Mouse (Mus musculus): ENCODE measurements at regions not wholly inside any gene's neighbourhood (a gene's known extent, or its start where the extent isn't known, plus 50 kb on each side); places are given as distances from the start of the nearest gene placed in this dataset.

GRCm38 (mm10) chr7:129441085-129441617, 150.5 kb upstream of the Wdr11 start:
- no peak for DNase-seq (ENCODE audit: low read depth)

GRCm38 (mm10) chr7:129469496-129469895, 122.2 kb upstream of the Wdr11 start:
- TF ChIP-seq CTCF (IDR thresholded peaks at IDR 0.05; ENCODE audit: borderline replicate concordance, extremely low read depth, insufficient read depth, insufficient read length) (no peak), POLR2A (IDR thresholded peaks at IDR 0.05; ENCODE audit: borderline replicate concordance, extremely low read depth, insufficient read depth, insufficient read length, poor library complexity, severe bottlenecking) (no peak)
- peak; percentile 36 for DNase-seq (ENCODE audit: low read depth)

More at GRCm38 (mm10) chr7:129441085-129441617, 150.5 kb upstream of the Wdr11 start:
- TF ChIP-seq CTCF (IDR thresholded peaks at IDR 0.05; ENCODE audit: borderline replicate concordance, extremely low read depth, insufficient read depth, insufficient read length) (no peak), POLR2A (IDR thresholded peaks at IDR 0.05; ENCODE audit: borderline replicate concordance, extremely low read depth, insufficient read depth, insufficient read length, poor library complexity, severe bottlenecking) (no peak)

GRCm38 (mm10) chr7:129483736-129484135, 107.9 kb upstream of the Wdr11 start:
- TF ChIP-seq CTCF (IDR thresholded peaks at IDR 0.05; ENCODE audit: borderline replicate concordance, extremely low read depth, insufficient read depth, insufficient read length) (no peak), POLR2A (IDR thresholded peaks at IDR 0.05; ENCODE audit: borderline replicate concordance, extremely low read depth, insufficient read depth, insufficient read length, poor library complexity, severe bottlenecking) (no peak)
- DNase-seq (ENCODE audit: low read depth) = no peak

- TF ChIP-seq POLR2A (IDR thresholded peaks at IDR 0.05; ENCODE audit: borderline replicate concordance, extremely low read depth, insufficient read depth, insufficient read length, poor library complexity, severe bottlenecking) = no peak
- TF ChIP-seq CTCF (IDR thresholded peaks at IDR 0.05; ENCODE audit: borderline replicate concordance, extremely low read depth, insufficient read depth, insufficient read length) = no peak
- peak; percentile 87 for DNase-seq (ENCODE audit: low read depth)
Measured at GRCm38 (mm10) chr7:129506894-129507293, 84.8 kb upstream of the Wdr11 start.

- TF ChIP-seq CTCF (IDR thresholded peaks at IDR 0.05; ENCODE audit: borderline replicate concordance, extremely low read depth, insufficient read depth, insufficient read length) (no peak), POLR2A (IDR thresholded peaks at IDR 0.05; ENCODE audit: borderline replicate concordance, extremely low read depth, insufficient read depth, insufficient read length, poor library complexity, severe bottlenecking) (no peak)
- no peak for DNase-seq (ENCODE audit: low read depth)
Measured at GRCm38 (mm10) chr7:129509631-129510132, 82.0 kb upstream of the Wdr11 start.

- no peak for DNase-seq (ENCODE audit: low read depth)
- TF ChIP-seq CTCF (IDR thresholded peaks at IDR 0.05; ENCODE audit: borderline replicate concordance, extremely low read depth, insufficient read depth, insufficient read length) = no peak
- TF ChIP-seq POLR2A (IDR thresholded peaks at IDR 0.05; ENCODE audit: borderline replicate concordance, extremely low read depth, insufficient read depth, insufficient read length, poor library complexity, severe bottlenecking) = no peak
Measured at GRCm38 (mm10) chr7:129514619-129515018, 77.0 kb upstream of the Wdr11 start.

- TF ChIP-seq CTCF (IDR thresholded peaks at IDR 0.05; ENCODE audit: borderline replicate concordance, extremely low read depth, insufficient read depth, insufficient read length) = no peak
- TF ChIP-seq POLR2A (IDR thresholded peaks at IDR 0.05; ENCODE audit: borderline replicate concordance, extremely low read depth, insufficient read depth, insufficient read length, poor library complexity, severe bottlenecking) = no peak
- DNase-seq (ENCODE audit: low read depth) = no peak
Measured at GRCm38 (mm10) chr7:129524369-129524915, 67.2 kb upstream of the Wdr11 start.

- TF ChIP-seq POLR2A (IDR thresholded peaks at IDR 0.05; ENCODE audit: borderline replicate concordance, extremely low read depth, insufficient read depth, insufficient read length, poor library complexity, severe bottlenecking) (no peak), CTCF (IDR thresholded peaks at IDR 0.05; ENCODE audit: borderline replicate concordance, extremely low read depth, insufficient read depth, insufficient read length) (no peak)
- DNase-seq (ENCODE audit: low read depth) = peak; percentile 43
Measured at GRCm38 (mm10) chr7:129525985-129526384, 65.7 kb upstream of the Wdr11 start.

GRCm38 (mm10) chr7:129528263-129528662, 63.4 kb upstream of the Wdr11 start:
- no peak for DNase-seq (ENCODE audit: low read depth)
- no peak for TF ChIP-seq CTCF (IDR thresholded peaks at IDR 0.05; ENCODE audit: borderline replicate concordance, extremely low read depth, insufficient read depth, insufficient read length)
- no peak for TF ChIP-seq POLR2A (IDR thresholded peaks at IDR 0.05; ENCODE audit: borderline replicate concordance, extremely low read depth, insufficient read depth, insufficient read length, poor library complexity, severe bottlenecking)

- peak; percentile 41 for DNase-seq (ENCODE audit: low read depth)
- no peak for TF ChIP-seq CTCF (IDR thresholded peaks at IDR 0.05; ENCODE audit: borderline replicate concordance, extremely low read depth, insufficient read depth, insufficient read length)
- TF ChIP-seq POLR2A (IDR thresholded peaks at IDR 0.05; ENCODE audit: borderline replicate concordance, extremely low read depth, insufficient read depth, insufficient read length, poor library complexity, severe bottlenecking) = no peak
Measured at GRCm38 (mm10) chr7:129533366-129533905, 58.2 kb upstream of the Wdr11 start.
